Mouse (Mus musculus): ENCODE measurements around the gene Wdr25.

DNA sequence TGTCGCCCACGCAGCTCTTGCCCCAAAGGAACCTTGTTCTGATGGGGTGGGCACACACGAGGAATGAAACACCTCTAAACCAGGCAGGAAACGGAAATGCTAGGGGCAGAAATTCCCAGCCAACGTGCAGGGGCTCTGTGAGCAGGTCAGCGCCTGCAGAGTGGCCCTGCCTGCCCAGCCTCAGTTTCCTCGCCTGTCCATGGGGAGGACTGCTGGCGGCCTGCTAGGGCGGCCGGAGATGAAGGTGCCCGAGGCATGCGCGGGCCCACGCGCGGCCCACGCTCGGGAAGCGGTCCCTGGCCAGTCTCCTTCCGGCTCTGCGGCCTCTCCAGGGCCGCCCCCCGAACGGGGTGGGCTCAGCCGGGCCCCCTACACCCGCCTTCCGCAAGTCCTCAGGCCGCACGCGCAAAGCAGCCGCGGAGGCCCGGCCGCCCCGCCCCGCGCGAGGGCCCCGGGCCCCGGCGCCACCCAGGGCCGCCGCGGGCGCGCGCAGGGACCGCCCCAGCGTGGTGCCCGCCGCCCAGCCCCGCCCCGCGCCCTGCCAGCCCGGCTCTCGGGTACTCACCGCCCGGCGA lies 174.2 kb downstream of the Wdr25 start:
- TF ChIP-seq CTCF (IDR thresholded peaks at IDR 0.05; ENCODE audit: extremely low read depth, insufficient read depth, insufficient read length, insufficient replicate concordance), result no peak
- TF ChIP-seq POLR2A (IDR thresholded peaks at IDR 0.05; ENCODE audit: low read depth, low read length), result no peak
